Mouse (Mus musculus): ENCODE measurements around the gene Neurl1b.
A peak's percentile ranks its signal among the peaks of the same experiment; 100 is the strongest.

Gene Neurl1b

GRCm38 (mm10) chr17:26414523-26415354, at the start of gene Neurl1b:
TSS of gene Neurl1b (plus strand) at chr17:26414829.
- peak; percentile 43 for DNase-seq (ENCODE audit: low spot score)

GRCm38 (mm10) chr17:26366792-26367191, 47.8 kb upstream of the Neurl1b start:
- no peak for DNase-seq (ENCODE audit: low spot score)

GRCm38 (mm10) chr17:26368336-26368992, 46.2 kb upstream of the Neurl1b start:
- peak; percentile 64 for DNase-seq (ENCODE audit: low spot score)

- no peak for DNase-seq (ENCODE audit: low spot score)
These were observed 43.9 kb upstream of the Neurl1b start for GRCm38 (mm10) chr17:26370521-26371245.

DNA sequence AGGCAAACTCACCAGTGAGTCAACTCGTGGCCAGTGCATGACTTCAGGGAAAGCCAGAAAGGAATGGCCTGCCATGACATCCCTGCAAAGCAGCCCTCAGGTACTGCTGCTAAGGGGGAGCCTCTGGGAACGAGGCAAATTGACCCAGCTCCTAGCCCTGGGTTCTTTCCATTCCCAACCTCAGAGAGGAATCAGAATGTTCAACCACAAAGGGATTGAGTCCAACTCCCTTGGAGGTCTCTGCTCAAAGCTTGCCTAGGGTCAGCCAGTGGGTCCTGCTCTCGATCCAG, 43.4 kb upstream of the Neurl1b start:
- DNase-seq (ENCODE audit: low spot score): no peak

- no peak for DNase-seq (ENCODE audit: low spot score)
These were observed 41.4 kb upstream of the Neurl1b start for GRCm38 (mm10) chr17:26373211-26373610.

DNA sequence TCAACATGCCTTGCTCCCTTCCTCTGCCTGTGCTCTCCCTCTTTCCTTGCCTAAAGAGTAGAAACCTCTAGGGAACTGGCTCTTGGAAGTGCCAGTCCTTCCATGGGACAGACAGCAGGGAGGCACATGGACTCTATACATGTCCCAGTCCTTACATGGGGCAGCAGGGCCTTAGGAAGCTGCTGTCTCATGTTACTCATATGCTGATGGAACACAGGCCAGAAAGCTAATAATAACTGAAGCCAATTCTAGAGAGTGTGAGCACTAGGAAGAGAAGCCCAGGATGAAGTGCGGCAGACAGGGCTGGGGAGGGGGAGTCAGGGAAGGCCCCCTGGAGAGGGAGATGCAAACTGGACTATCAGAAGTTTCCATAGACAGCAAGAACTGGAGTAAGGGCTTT, 38.2 kb upstream of the Neurl1b start:
- no peak for DNase-seq (ENCODE audit: low spot score)

- DNase-seq (ENCODE audit: low spot score): no peak
These were observed 37.5 kb upstream of the Neurl1b start for GRCm38 (mm10) chr17:26376994-26377744.

- no peak for DNase-seq (ENCODE audit: low spot score)
These were observed 34.2 kb upstream of the Neurl1b start for GRCm38 (mm10) chr17:26380280-26380985.

- no peak for DNase-seq (ENCODE audit: low spot score)
These were observed 33.6 kb upstream of the Neurl1b start for GRCm38 (mm10) chr17:26380986-26381446.

- no peak for DNase-seq (ENCODE audit: low spot score)
These were observed 33.0 kb upstream of the Neurl1b start for GRCm38 (mm10) chr17:26381613-26382012.

- no peak for DNase-seq (ENCODE audit: low spot score)
These were observed 32.5 kb upstream of the Neurl1b start for GRCm38 (mm10) chr17:26382176-26382575.

DNA sequence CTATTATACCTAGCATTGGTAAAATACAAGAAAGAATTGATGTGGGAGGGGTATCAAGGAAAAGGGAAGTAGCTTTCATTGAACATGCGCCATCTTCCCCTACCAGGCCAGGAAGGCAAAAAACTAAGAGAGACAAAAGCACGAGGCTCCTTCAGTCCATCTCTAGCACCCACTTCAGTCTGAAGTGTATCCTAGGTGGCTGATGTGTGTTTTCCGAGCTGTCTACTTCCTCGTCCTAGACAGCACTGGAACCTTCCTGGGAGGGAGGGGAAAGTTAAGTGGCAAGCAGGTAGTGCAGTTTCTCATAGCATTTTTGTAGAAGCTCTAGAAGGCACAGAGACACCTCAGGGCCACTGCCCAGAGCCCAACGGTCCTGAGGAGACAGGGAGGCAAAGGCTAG, 31.9 kb upstream of the Neurl1b start:
- DNase-seq (ENCODE audit: low spot score): no peak

GRCm38 (mm10) chr17:26384111-26384510, 30.5 kb upstream of the Neurl1b start:
- no peak for DNase-seq (ENCODE audit: low spot score)

DNA sequence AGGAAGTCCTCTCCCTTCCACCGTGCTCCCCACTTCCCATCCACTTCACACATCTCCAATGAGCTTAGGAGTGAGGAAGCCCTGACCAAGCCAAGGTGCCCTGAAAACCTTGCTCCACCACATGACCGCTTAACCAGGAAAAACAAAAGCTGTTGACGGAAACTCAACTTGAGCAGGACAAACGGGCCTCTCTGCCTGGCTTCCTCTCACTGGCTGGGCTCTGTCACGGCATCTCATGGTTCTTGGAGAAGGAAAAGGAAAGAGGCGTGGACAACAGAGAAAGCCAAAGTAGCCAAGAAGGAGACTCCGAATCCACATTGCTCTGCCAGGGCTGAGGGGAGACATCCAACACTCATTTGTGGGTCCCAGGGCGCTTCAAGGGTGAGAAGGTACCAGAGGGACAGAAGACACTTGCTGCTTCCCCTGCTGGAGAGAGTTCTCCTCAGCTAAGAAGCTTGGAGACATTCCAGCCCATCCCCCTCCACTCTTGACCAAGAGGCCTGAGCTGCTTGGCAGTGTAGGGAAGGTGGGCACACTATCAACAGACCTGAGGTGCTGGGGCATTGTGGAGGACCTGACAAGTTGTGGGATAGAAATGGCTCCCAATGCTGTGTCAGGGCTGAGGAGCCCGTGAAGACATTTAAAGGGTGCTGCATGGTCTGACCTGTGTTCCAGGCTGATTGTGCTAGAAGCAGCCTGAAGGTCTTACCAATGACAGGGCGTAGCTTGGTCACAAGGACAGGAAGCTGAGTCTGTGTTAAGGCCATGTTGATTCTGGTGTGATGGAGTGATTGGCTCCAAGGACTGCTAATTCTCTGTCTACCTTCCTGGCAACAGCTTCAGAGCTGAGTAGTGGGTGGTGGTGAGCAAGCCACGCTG, 29.1 kb upstream of the Neurl1b start:
- DNase-seq (ENCODE audit: low spot score): no peak

GRCm38 (mm10) chr17:26386131-26386481, 28.5 kb upstream of the Neurl1b start:
- DNase-seq (ENCODE audit: low spot score): no peak

DNA sequence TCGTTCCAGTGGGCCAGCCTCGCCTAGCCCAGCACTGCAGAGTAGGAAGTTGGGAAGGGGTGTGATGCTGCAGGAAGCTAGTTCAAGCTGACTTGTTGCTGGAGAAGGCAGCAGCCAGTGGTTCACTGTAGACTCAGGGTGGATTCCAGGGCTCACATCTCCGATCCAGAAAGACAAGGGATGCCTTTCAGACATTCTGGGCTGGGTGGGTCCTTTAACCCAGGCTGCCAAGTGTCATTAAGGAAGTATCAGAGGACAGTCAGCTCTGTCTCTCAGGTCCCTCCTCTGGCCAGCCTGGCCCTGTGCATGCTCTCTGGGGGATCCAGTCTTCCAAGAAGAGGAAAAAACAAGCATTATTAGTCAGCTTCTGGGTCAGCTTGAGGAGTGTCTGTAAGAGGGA, 26.5 kb upstream of the Neurl1b start:
- DNase-seq (ENCODE audit: low spot score): no peak

GRCm38 (mm10) chr17:26389241-26389640, 25.4 kb upstream of the Neurl1b start:
- no peak for DNase-seq (ENCODE audit: low spot score)

GRCm38 (mm10) chr17:26390666-26391065, 24.0 kb upstream of the Neurl1b start:
- no peak for DNase-seq (ENCODE audit: low spot score)

- no peak for DNase-seq (ENCODE audit: low spot score)
These were observed 22.3 kb upstream of the Neurl1b start for GRCm38 (mm10) chr17:26392355-26392754.

- DNase-seq (ENCODE audit: low spot score): no peak
These were observed 17.9 kb upstream of the Neurl1b start for GRCm38 (mm10) chr17:26396765-26397164.

Data from ovary, postnatal 14 days (tissue).